8 mouse cellular contexts compared by ENCODE assay signal in genomic region chr17:84096345-84097260, GRCm38 (mm10).
DNase-seq lines count a peak whose midpoint lies in the region; ATAC-seq and TF ChIP-seq lines count a peak whose summit lies in the region.

No protein-coding gene starts in this region.

- ATAC-seq in heart, embryonic 14.5 days (ENCODE audit: insufficient number of reproducible peaks, insufficient read depth, low FRiP score, low read depth), result 0 out of 2 replicates have a peak, but pooled peaks have one; percentile 42
- ATAC-seq in liver, postnatal 0 days, result peak; percentile 28

- DNase-seq in layer of hippocampus, adult 11-12 months (ENCODE audit: low spot score), result peak; percentile 80
- DNase-seq in layer of hippocampus, adult 9-10 months (ENCODE audit: low spot score), result no peak
- peak; percentile 72 for DNase-seq in embryo, embryonic 11.5 days (ENCODE audit: low read depth, low spot score)
- peak; percentile 82 to 87 for DNase-seq in layer of hippocampus, adult 8-10 months (ENCODE audit: low spot score in 2 of 2)
- DNase-seq in liver, postnatal 0 days, result no peak
- DNase-seq in retina, postnatal 1 day, result peak; percentile 98
- DNase-seq in thymus, postnatal 14 days, result no peak

- peaks cover 19 to 21% of the 10 kb centered on the region in 2 experiments for H3K4me1 ChIP-seq in heart, embryonic 14.5 days (ENCODE audit: control insufficient read depth in 2 of 2, insufficient read depth in 2 of 2, low read length in 2 of 2)
- peaks cover 14% of the 10 kb centered on the region for H3K4me1 ChIP-seq in liver, postnatal 0 days (ENCODE audit: insufficient read depth)

- H3K27ac ChIP-seq in heart, embryonic 14.5 days (replicated peaks in 1 of 2; ENCODE audit: control insufficient read depth in 1 of 2, insufficient read depth in 1 of 2, low read depth in 2 of 2, low read length in 2 of 2), result no peak overlapping the region; a peak in 1 of 4 replicates
- H3K27ac ChIP-seq in liver, postnatal 0 days (ENCODE audit: low read depth), result 0 out of 2 replicates have a peak overlapping the region, but pooled peaks have one; percentile 24

- TF ChIP-seq EP300 in liver, postnatal 0 days (IDR thresholded peaks at IDR 0.05; ENCODE audit: low read depth), result no peak

- WGBS in heart, embryonic 14.5 days, result 6% methylated on average over 59 of the region's 59 CpGs
- WGBS in liver, postnatal 0 days (ENCODE audit: insufficient replicate concordance), result 8% methylated on average over 59 of the region's 59 CpGs

- no peak for TF ChIP-seq CTCF in liver, postnatal 0 days (IDR thresholded peaks at IDR 0.05; ENCODE audit: low read depth)

- peak overlapping the region; percentile 76 for H3K9ac ChIP-seq in heart, embryonic 14.5 days (ENCODE audit: low read length)
- peak overlapping the region; percentile 51 for H3K9ac ChIP-seq in liver, postnatal 0 days (replicated peaks)

- peak overlapping the region; percentile 38 to 43 for H3K4me3 ChIP-seq in heart, embryonic 14.5 days (ENCODE audit: control insufficient read depth in 1 of 2, insufficient read depth in 1 of 2, low read depth in 1 of 2, low read length in 2 of 2)
- H3K4me3 ChIP-seq in liver, postnatal 0 days (ENCODE audit: low read depth, low read length), result peak overlapping the region; percentile 43

- no peaks in the 10 kb centered on the region for H3K27me3 ChIP-seq in heart, embryonic 14.5 days (ENCODE audit: control insufficient read depth, insufficient read depth, low read length)
- H3K27me3 ChIP-seq in liver, postnatal 0 days (ENCODE audit: insufficient read depth, low read length), result peaks cover 23% of the 10 kb centered on the region

- peak overlapping the region; percentile 90 for H3K4me2 ChIP-seq in heart, embryonic 14.5 days (ENCODE audit: low read length)
- H3K4me2 ChIP-seq in liver, postnatal 0 days (ENCODE audit: low read depth, low read length), result peak overlapping the region; percentile 71

- H3K9me3 ChIP-seq in heart, embryonic 14.5 days (ENCODE audit: control insufficient read depth, low read length), result no peaks in the 10 kb centered on the region
- no peaks in the 10 kb centered on the region for H3K9me3 ChIP-seq in liver, postnatal 0 days (ENCODE audit: low read length)

- H3K36me3 ChIP-seq in heart, embryonic 14.5 days (ENCODE audit: control insufficient read depth, insufficient read depth, low read length), result no peaks in the 10 kb centered on the region
- no peaks in the 10 kb centered on the region for H3K36me3 ChIP-seq in liver, postnatal 0 days (replicated peaks; ENCODE audit: insufficient read depth, low read length)

Comparison
In these comparisons a context has a peak if more than half of its experiments do, and no peak if none do; other contexts are left out.
1. DNase-seq: peak in layer of hippocampus, adult 11-12 months (single experiment), embryo, embryonic 11.5 days (single experiment), layer of hippocampus, adult 8-10 months (2 of 2) and retina, postnatal 1 day (single experiment); none in layer of hippocampus, adult 9-10 months (single experiment), liver, postnatal 0 days (single experiment) and thymus, postnatal 14 days (single experiment).